Mouse (Mus musculus): Measurements from ENCODE around the gene Cdc25a.

DNA sequence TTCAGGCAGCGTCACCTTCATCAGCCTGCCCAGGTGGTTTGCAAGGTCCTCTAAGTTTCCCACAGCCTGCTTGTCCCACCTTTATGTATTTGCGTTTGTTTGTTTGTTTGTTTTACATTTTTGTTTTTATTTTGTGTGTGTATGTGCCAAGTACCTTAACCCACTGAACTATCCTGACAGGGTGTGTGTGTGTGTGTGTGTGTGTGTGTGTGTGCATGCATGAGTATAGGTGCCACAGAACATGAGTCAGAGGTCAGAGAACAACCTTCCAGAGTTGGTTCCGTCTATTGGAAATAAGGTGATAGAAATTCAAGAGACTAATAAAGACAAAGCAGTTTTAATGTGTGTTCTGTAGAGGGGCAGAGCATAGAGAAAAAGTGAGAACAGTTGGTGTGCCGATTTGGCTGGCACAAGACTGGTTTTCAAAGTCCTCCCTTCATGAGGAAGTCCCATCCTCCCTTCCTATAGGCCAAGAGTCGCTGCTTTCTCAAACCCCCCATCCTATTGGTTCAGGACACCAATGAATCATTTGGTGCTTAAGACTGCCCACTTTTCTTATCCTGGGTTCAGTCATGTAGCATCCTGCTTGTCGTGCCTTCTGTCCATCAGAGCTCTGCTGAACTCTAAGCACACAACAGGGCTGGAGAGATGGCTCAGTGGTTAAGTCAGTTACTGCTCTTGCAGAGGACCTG lies 32.5 kb downstream of the Cdc25a start:
- TF ChIP-seq CTCF (IDR thresholded peaks at IDR 0.05; ENCODE audit: extremely low read depth, insufficient read depth, insufficient read length, insufficient replicate concordance) (no peak), POLR2A (IDR thresholded peaks at IDR 0.05; ENCODE audit: low read depth, low read length) (no peak)

All from spleen, adult 2 months (tissue).